In genomic region chr9:116677142-116677541, GRCm38 (mm10) we compare ENCODE assay signal across 16 mouse cellular contexts.
DNase-seq lines count a peak whose midpoint lies in the region; ATAC-seq and TF ChIP-seq lines count a peak whose summit lies in the region.
"Had no signal": no experiment of that assay in that cellular context is flagged by ENCODE, and none has a peak within 500 bp of the region (broad histone marks: within the 10 kb centered on the region; RNA-seq: fewer than 3 reads in every experiment).

No protein-coding gene starts in this region.

- intact Hi-C loops in gastrocnemius, postnatal 36 days (cut with DNase I): no loop called here

- no peak overlapping the region for H3K4me3 ChIP-seq in layer of hippocampus, adult 2 months
- H3K4me3 ChIP-seq in heart, postnatal 0 days (ENCODE audit: low read depth, low read length): no peak overlapping the region
- H3K4me3 ChIP-seq in small intestine, adult 2 months (ENCODE audit: low read depth, low read length): no peak overlapping the region
- H3K4me3 ChIP-seq: erythroblast, embryonic 14.5 days; neural tube, embryonic 13.5 days had no signal

- H3K4me1 ChIP-seq in heart, postnatal 0 days (ENCODE audit: control insufficient read depth, insufficient read depth): peaks cover 32% of the 10 kb centered on the region
- no peaks in the 10 kb centered on the region for H3K4me1 ChIP-seq in small intestine, adult 2 months (ENCODE audit: control insufficient read depth, insufficient read depth, insufficient read length, low read length)
- H3K4me1 ChIP-seq: neural tube, embryonic 13.5 days had no signal

- H3K27ac ChIP-seq in layer of hippocampus, adult 2 months: peak overlapping the region; percentile 43; the same call in 1 of the 2 replicates
- peak overlapping the region; percentile 81 for H3K27ac ChIP-seq in heart, postnatal 0 days (ENCODE audit: low read depth)
- H3K27ac ChIP-seq in small intestine, adult 2 months (ENCODE audit: insufficient read depth, low read depth, low read length): 0 out of 2 replicates have a peak overlapping the region, but pooled peaks have one; percentile 24
- H3K27ac ChIP-seq: macrophage; neural tube, embryonic 13.5 days had no signal

- H3K4me2 ChIP-seq in heart, postnatal 0 days (ENCODE audit: low read depth, low read length): no peak overlapping the region
- H3K4me2 ChIP-seq: neural tube, embryonic 13.5 days had no signal

- peak; percentile 9 for DNase-seq in gastrocnemius, postnatal 25 days
- no peak for DNase-seq in gastrocnemius, postnatal 36 days
- no peak for DNase-seq in layer of hippocampus, adult 2 months (ENCODE audit: low spot score in 2 of 2)
- DNase-seq in layer of hippocampus, postnatal 25 days (ENCODE audit: extremely low spot score in 1 of 2, low spot score in 1 of 2): no peak
- peak; percentile 14 for DNase-seq in heart, postnatal 0 days (ENCODE audit: low spot score)
- DNase-seq in thymus, postnatal 0 days (ENCODE audit: low spot score): no peak
- DNase-seq: adrenal gland, postnatal 36 days; cerebellum, adult 11-12 months; kidney, adult 9 months; thymus, adult 2 months had no signal

- no peaks in the 10 kb centered on the region for H3K36me3 ChIP-seq in heart, postnatal 0 days (replicated peaks; ENCODE audit: control insufficient read depth, insufficient read depth, low read length)
- no peaks in the 10 kb centered on the region for H3K36me3 ChIP-seq in small intestine, adult 2 months (ENCODE audit: control insufficient read depth, insufficient read depth, low read length)
- H3K36me3 ChIP-seq: neural tube, embryonic 13.5 days had no signal

- no peak for TF ChIP-seq POLR2A in small intestine, adult 2 months (IDR thresholded peaks at IDR 0.05; ENCODE audit: low read depth, low read length)

- no peaks in the 10 kb centered on the region for H3K27me3 ChIP-seq in heart, postnatal 0 days (ENCODE audit: control insufficient read depth, insufficient read depth, low read length)
- H3K27me3 ChIP-seq in small intestine, adult 2 months (ENCODE audit: control insufficient read depth, insufficient read depth, low read length): no peaks in the 10 kb centered on the region
- H3K27me3 ChIP-seq: neural tube, embryonic 13.5 days had no signal

- TF ChIP-seq EP300 in heart, postnatal 0 days (IDR thresholded peaks at IDR 0.05; ENCODE audit: low read depth): no peak

- TF ChIP-seq CTCF in layer of hippocampus, adult 2 months (conservative IDR thresholded peaks at IDR 0.05): no peak
- no peak for TF ChIP-seq CTCF in heart, postnatal 0 days (IDR thresholded peaks at IDR 0.05; ENCODE audit: low read depth)
- TF ChIP-seq CTCF in small intestine, adult 2 months (IDR thresholded peaks at IDR 0.05; ENCODE audit: extremely low read depth, insufficient read length, insufficient replicate concordance, low read depth, low read length): no peak

- peak; percentile 40 for ATAC-seq in heart, postnatal 0 days (ENCODE audit: insufficient read depth, low read depth)
- no peak for ATAC-seq in frontal cortex, adult (ENCODE audit: low TSS enrichment)
- ATAC-seq: midbrain, embryonic 16.5 days had no signal

- no peak overlapping the region for H3K9ac ChIP-seq in heart, postnatal 0 days (replicated peaks; ENCODE audit: low read depth, low read length)
- H3K9ac ChIP-seq: neural tube, embryonic 13.5 days had no signal

- WGBS in heart, postnatal 0 days: 30% methylated on average over 4 of the region's 4 CpGs
- WGBS in small intestine, adult 2 months: 57% methylated on average over 4 of the region's 4 CpGs

- H3K9me3 ChIP-seq in heart, postnatal 0 days (replicated peaks; ENCODE audit: control insufficient read depth, low read length): no peaks in the 10 kb centered on the region
- H3K9me3 ChIP-seq: neural tube, embryonic 13.5 days had no signal

Comparison
In these comparisons a context has a peak if more than half of its experiments do, and no peak if none do; other contexts are left out.
1. DNase-seq: peak in gastrocnemius, postnatal 25 days (single experiment) and heart, postnatal 0 days (single experiment); none in gastrocnemius, postnatal 36 days (0 of 2), layer of hippocampus, adult 2 months (0 of 2), layer of hippocampus, postnatal 25 days (0 of 2) and thymus, postnatal 0 days (single experiment).
2. H3K27ac ChIP-seq: peak in every context shown above with its lines; median percentile 81 in heart, postnatal 0 days; 43 in layer of hippocampus, adult 2 months; 24 in small intestine, adult 2 months.